Mouse (Mus musculus) gastrocnemius, adult 2 months (tissue): ENCODE results near the gene Lyrm4. TPM values are rescaled to one million over a fixed set of nuclear protein-coding genes. Genes with fewer than 3 reads are reported as not detected.

Experiments
- DNase-seq: peaks from one replicate; pipeline ENCODE4 v3.0.0; 2022
- H3K27ac ChIP-seq: fragments of 200-600 bp; 2 replicates; pipeline ENCODE4 v1.8.1; 2022; ENCODE audit warnings: mild to moderate bottlenecking
- H3K4me3 ChIP-seq: fragments of 200-600 bp; 2 replicates; pipeline ENCODE4 v1.8.1; 2022; ENCODE audit warnings: mild to moderate bottlenecking, moderate library complexity
- CTCF ChIP-seq: fragments of 200-600 bp; IDR thresholded peaks from 2 replicates; pipeline ENCODE4 v1.8.1; 2022; ENCODE audit warnings: antibody characterized with exemption, mild to moderate bottlenecking, moderate library complexity
- intact Hi-C: fragments of 180-260 bp; cut with DNase I; formaldehyde crosslinking; loops from one replicate; pipeline ENCODE4 v1.15.1; 2025
- total RNA-seq, 2 experiments: library from RNA; stranded (reverse); gene quantifications; 2 replicates each; pipeline ENCODE4 v1.2.3; 2021

Lyrm4 gene
- total RNA-seq, 2 experiments from 2014 or later = 4.4 to 6.4 TPM

GRCm38 (mm10) chr13:36086608-36087391, 30.5 kb downstream of the Lyrm4 start:
- TF ChIP-seq CTCF = no peak
- intact Hi-C loops = loop anchor here (1.0 kb wide), 1 partner anchor 28 kb away; no protein-coding TSS in a partner anchor
- Histone ChIP-seq H3K4me3 (no peak overlapping the region), H3K27ac (no peak overlapping the region)
- DNase-seq = no peak

GRCm38 (mm10) chr13:36085971-36086370, 31.4 kb downstream of the Lyrm4 start:
- no peak for DNase-seq
- Histone ChIP-seq H3K27ac (no peak overlapping the region), H3K4me3 (no peak overlapping the region)
- intact Hi-C loops = no loop called here
- no peak for TF ChIP-seq CTCF

- no peak for TF ChIP-seq CTCF
- no peak for DNase-seq
- H3K4me3 ChIP-seq = no peak overlapping the region
- intact Hi-C loops = no loop called here
- H3K27ac ChIP-seq = no peak overlapping the region
Observed at GRCm38 (mm10) chr13:36084701-36085100, 32.6 kb downstream of the Lyrm4 start.

GRCm38 (mm10) chr13:36081591-36081990, 35.7 kb downstream of the Lyrm4 start:
- Histone ChIP-seq H3K4me3 (no peak overlapping the region), H3K27ac (no peak overlapping the region)
- no peak for DNase-seq
- intact Hi-C loops = no loop called here
- no peak for TF ChIP-seq CTCF

- no peak for TF ChIP-seq CTCF
- Histone ChIP-seq H3K27ac (no peak overlapping the region), H3K4me3 (no peak overlapping the region)
- DNase-seq = no peak
- intact Hi-C loops = no loop called here
Observed at GRCm38 (mm10) chr13:36074484-36074883, 42.8 kb downstream of the Lyrm4 start.

- no peak overlapping the region for H3K27ac ChIP-seq
- intact Hi-C loops = no loop called here
- TF ChIP-seq CTCF = no peak
- no peak overlapping the region for H3K4me3 ChIP-seq
- DNase-seq = no peak
Observed at GRCm38 (mm10) chr13:36066676-36067075, 50.6 kb downstream of the Lyrm4 start.

GRCm38 (mm10) chr13:36057489-36057888, 59.8 kb downstream of the Lyrm4 start:
- Histone ChIP-seq H3K4me3 (no peak overlapping the region), H3K27ac (no peak overlapping the region)
- TF ChIP-seq CTCF = no peak
- intact Hi-C loops = no loop called here
- DNase-seq = no peak

GRCm38 (mm10) chr13:36056925-36057324, 60.4 kb downstream of the Lyrm4 start:
- intact Hi-C loops = no loop called here
- no peak for DNase-seq
- no peak for TF ChIP-seq CTCF
- Histone ChIP-seq H3K27ac (no peak overlapping the region), H3K4me3 (no peak overlapping the region)

- intact Hi-C loops = no loop called here
- DNase-seq = no peak
- TF ChIP-seq CTCF = no peak
- Histone ChIP-seq H3K4me3 (no peak overlapping the region), H3K27ac (no peak overlapping the region)
Observed at GRCm38 (mm10) chr13:36056509-36056908, 60.8 kb downstream of the Lyrm4 start.

- no peak for TF ChIP-seq CTCF
- Histone ChIP-seq H3K27ac (no peak overlapping the region), H3K4me3 (no peak overlapping the region)
- intact Hi-C loops = no loop called here
- no peak for DNase-seq
Observed at GRCm38 (mm10) chr13:36035528-36035927, 81.8 kb downstream of the Lyrm4 start.

- Histone ChIP-seq H3K4me3 (no peak overlapping the region), H3K27ac (no peak overlapping the region)
- intact Hi-C loops = no loop called here
- DNase-seq = no peak
- no peak for TF ChIP-seq CTCF
Observed at GRCm38 (mm10) chr13:36031959-36032358, 85.4 kb downstream of the Lyrm4 start.

- TF ChIP-seq CTCF = peak; percentile 78
- Histone ChIP-seq H3K4me3 (no peak overlapping the region), H3K27ac (no peak overlapping the region)
- DNase-seq = peak; percentile 43
- intact Hi-C loops = loop anchor here (2.0 kb wide), 3 partner anchors 97 to 1293 kb away; partner anchors contain the start of genes Fars2 and Lyrm4
Observed at GRCm38 (mm10) chr13:36019309-36020274, 97.7 kb downstream of the Lyrm4 start.

GRCm38 (mm10) chr13:36018017-36018416, 99.3 kb downstream of the Lyrm4 start:
- no peak overlapping the region for H3K4me3 ChIP-seq
- no peak overlapping the region for H3K27ac ChIP-seq
- intact Hi-C loops = loop anchor here (2.0 kb wide), 3 partner anchors 99 to 1295 kb away; partner anchors contain the start of genes Fars2 and Lyrm4
- peak; percentile 25 for DNase-seq
- TF ChIP-seq CTCF = peak; percentile 4; the same call in 1 of the 2 replicates
